Mouse (Mus musculus): Measurements from ENCODE around the gene Chn2.

DNA sequence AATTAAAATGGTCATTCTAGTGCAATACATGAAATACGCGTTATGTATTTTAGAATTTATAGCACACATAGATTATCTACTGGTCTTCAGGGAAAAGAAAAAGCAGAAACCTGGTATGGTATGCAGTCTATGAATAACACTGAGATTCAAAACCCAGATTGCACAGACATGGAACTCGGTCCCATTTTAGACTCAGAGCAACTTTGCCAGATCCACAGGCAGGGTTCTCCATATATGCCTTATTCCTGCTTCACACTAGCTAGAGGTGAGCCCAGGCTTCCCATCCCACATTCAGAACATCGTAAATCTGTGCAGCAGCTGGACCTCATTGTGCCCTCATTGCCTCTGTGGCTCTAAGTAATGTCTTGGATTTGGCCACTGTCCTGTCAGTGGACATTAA is 184.2 kb downstream of the Chn2 start:
- TF ChIP-seq CTCF (IDR thresholded peaks at IDR 0.05; ENCODE audit: borderline replicate concordance, insufficient read depth, low read depth, low read length) = no peak
- no peak for TF ChIP-seq POLR2A (IDR thresholded peaks at IDR 0.05; ENCODE audit: borderline replicate concordance, insufficient read depth, low read length)

Data from cerebellum, adult 2 months (tissue).